Mouse (Mus musculus): ENCODE measurements around the gene Gpr89. TPM values are rescaled to one million over a fixed set of nuclear protein-coding genes. Genes with fewer than 3 reads are reported as not detected.

Gpr89 gene
- polyA plus RNA-seq, 1 experiment from 2014 or later = 37.7 TPM

GRCm38 (mm10) chr3:96869091-96869490, 36.1 kb downstream of the Gpr89 start:
- Histone ChIP-seq H3K36me3 (peaks cover 62% of the 10 kb centered on the region), H3K9ac (replicated peaks) (no peak overlapping the region), H3K27me3 (replicated peaks) (no peaks in the 10 kb centered on the region), H3K4me3 (replicated peaks) (no peak overlapping the region), H3K27ac (replicated peaks) (no peak overlapping the region), H3K9me3 (replicated peaks) (no peaks in the 10 kb centered on the region), H3K4me2 (no peak overlapping the region), H3K4me1 (no peaks in the 10 kb centered on the region)
- ATAC-seq (ENCODE audit: low FRiP score) = no peak
- WGBS = 89% methylated on average over 7 of the region's 7 CpGs

- ATAC-seq (ENCODE audit: low FRiP score) = no peak
- Histone ChIP-seq H3K4me2 (no peak overlapping the region), H3K9ac (replicated peaks) (no peak overlapping the region), H3K27me3 (replicated peaks) (no peaks in the 10 kb centered on the region), H3K4me1 (no peaks in the 10 kb centered on the region), H3K9me3 (replicated peaks) (no peaks in the 10 kb centered on the region), H3K27ac (replicated peaks) (no peak overlapping the region), H3K36me3 (peaks cover 57% of the 10 kb centered on the region), H3K4me3 (replicated peaks) (no peak overlapping the region)
- 92% methylated on average over 8 of the region's 8 CpGs for WGBS
These were observed 36.6 kb downstream of the Gpr89 start for GRCm38 (mm10) chr3:96868566-96868965.

GRCm38 (mm10) chr3:96867863-96868262, 37.3 kb downstream of the Gpr89 start:
- H3K4me1 ChIP-seq = no peaks in the 10 kb centered on the region
- no peak for ATAC-seq (ENCODE audit: low FRiP score)
- H3K27ac ChIP-seq (replicated peaks) = no peak overlapping the region
- no peak overlapping the region for H3K4me3 ChIP-seq (replicated peaks)
- WGBS = 92% methylated on average over 3 of the region's 3 CpGs
- H3K4me2 ChIP-seq = no peak overlapping the region
- peaks cover 50% of the 10 kb centered on the region for H3K36me3 ChIP-seq
- H3K27me3 ChIP-seq (replicated peaks) = no peaks in the 10 kb centered on the region
- no peak overlapping the region for H3K9ac ChIP-seq (replicated peaks)
- no peaks in the 10 kb centered on the region for H3K9me3 ChIP-seq (replicated peaks)

- no peak overlapping the region for H3K4me3 ChIP-seq (replicated peaks)
- no peak for ATAC-seq (ENCODE audit: low FRiP score)
- H3K9ac ChIP-seq (replicated peaks) = no peak overlapping the region
- H3K27me3 ChIP-seq (replicated peaks) = no peaks in the 10 kb centered on the region
- H3K9me3 ChIP-seq (replicated peaks) = no peaks in the 10 kb centered on the region
- 96% methylated on average over 5 of the region's 5 CpGs for WGBS
- no peak overlapping the region for H3K4me2 ChIP-seq
- 0 out of 2 replicates have a peak, but pooled peaks cover 3% of the 10 kb centered on the region for H3K36me3 ChIP-seq
- H3K4me1 ChIP-seq = no peaks in the 10 kb centered on the region
- no peak overlapping the region for H3K27ac ChIP-seq (replicated peaks)
These were observed 44.6 kb downstream of the Gpr89 start for GRCm38 (mm10) chr3:96860498-96860897.

GRCm38 (mm10) chr3:96855833-96856232, 49.3 kb downstream of the Gpr89 start:
- Histone ChIP-seq H3K27ac (replicated peaks) (no peak overlapping the region), H3K27me3 (replicated peaks) (no peaks in the 10 kb centered on the region), H3K9ac (replicated peaks) (no peak overlapping the region), H3K9me3 (replicated peaks) (no peaks in the 10 kb centered on the region), H3K36me3 (0 out of 2 replicates have a peak, but pooled peaks cover 3% of the 10 kb centered on the region), H3K4me2 (no peak overlapping the region), H3K4me1 (no peaks in the 10 kb centered on the region), H3K4me3 (replicated peaks) (no peak overlapping the region)
- WGBS = 87% methylated on average over 3 of the region's 3 CpGs
- no peak for ATAC-seq (ENCODE audit: low FRiP score)

GRCm38 (mm10) chr3:96854376-96854775, 50.8 kb downstream of the Gpr89 start:
- 91% methylated on average over 4 of the region's 4 CpGs for WGBS
- no peak for ATAC-seq (ENCODE audit: low FRiP score)
- H3K9ac ChIP-seq (replicated peaks) = no peak overlapping the region
- no peaks in the 10 kb centered on the region for H3K9me3 ChIP-seq (replicated peaks)
- H3K36me3 ChIP-seq = no peaks in the 10 kb centered on the region
- H3K27ac ChIP-seq (replicated peaks) = no peak overlapping the region
- H3K4me2 ChIP-seq = no peak overlapping the region
- no peak overlapping the region for H3K4me3 ChIP-seq (replicated peaks)
- no peaks in the 10 kb centered on the region for H3K4me1 ChIP-seq
- no peaks in the 10 kb centered on the region for H3K27me3 ChIP-seq (replicated peaks)

GRCm38 (mm10) chr3:96852561-96852960, 52.6 kb downstream of the Gpr89 start:
- Histone ChIP-seq H3K4me1 (no peaks in the 10 kb centered on the region), H3K9ac (replicated peaks) (no peak overlapping the region), H3K9me3 (replicated peaks) (no peaks in the 10 kb centered on the region), H3K27ac (replicated peaks) (no peak overlapping the region), H3K36me3 (no peaks in the 10 kb centered on the region), H3K27me3 (replicated peaks) (no peaks in the 10 kb centered on the region), H3K4me2 (no peak overlapping the region), H3K4me3 (replicated peaks) (no peak overlapping the region)
- ATAC-seq (ENCODE audit: low FRiP score) = no peak
- WGBS = 86% methylated on average over 6 of the region's 6 CpGs

- Histone ChIP-seq H3K27me3 (replicated peaks) (no peaks in the 10 kb centered on the region), H3K4me2 (no peak overlapping the region), H3K9me3 (replicated peaks) (no peaks in the 10 kb centered on the region), H3K4me3 (replicated peaks) (no peak overlapping the region), H3K9ac (replicated peaks) (no peak overlapping the region), H3K27ac (replicated peaks) (no peak overlapping the region), H3K36me3 (no peaks in the 10 kb centered on the region), H3K4me1 (no peaks in the 10 kb centered on the region)
- 85% methylated on average over 2 of the region's 2 CpGs for WGBS
- no peak for ATAC-seq (ENCODE audit: low FRiP score)
These were observed 55.9 kb downstream of the Gpr89 start for GRCm38 (mm10) chr3:96849168-96849727.

- no peak for ATAC-seq (ENCODE audit: low FRiP score)
- H3K4me1 ChIP-seq = no peaks in the 10 kb centered on the region
- no peaks in the 10 kb centered on the region for H3K36me3 ChIP-seq
- no peak overlapping the region for H3K27ac ChIP-seq (replicated peaks)
- H3K9me3 ChIP-seq (replicated peaks) = no peaks in the 10 kb centered on the region
- WGBS = 89% methylated on average over 7 of the region's 8 CpGs
- no peaks in the 10 kb centered on the region for H3K27me3 ChIP-seq (replicated peaks)
- H3K4me2 ChIP-seq = no peak overlapping the region
- H3K4me3 ChIP-seq (replicated peaks) = no peak overlapping the region
- no peak overlapping the region for H3K9ac ChIP-seq (replicated peaks)
These were observed 56.7 kb downstream of the Gpr89 start for GRCm38 (mm10) chr3:96848470-96848869.

GRCm38 (mm10) chr3:96847661-96848060, 57.5 kb downstream of the Gpr89 start:
- no peak for ATAC-seq (ENCODE audit: low FRiP score)
- Histone ChIP-seq H3K4me2 (no peak overlapping the region), H3K36me3 (no peaks in the 10 kb centered on the region), H3K27ac (replicated peaks) (no peak overlapping the region), H3K4me1 (no peaks in the 10 kb centered on the region), H3K9me3 (replicated peaks) (no peaks in the 10 kb centered on the region), H3K4me3 (replicated peaks) (no peak overlapping the region), H3K27me3 (replicated peaks) (no peaks in the 10 kb centered on the region), H3K9ac (replicated peaks) (no peak overlapping the region)
- WGBS = 30% methylated on average over 6 of the region's 6 CpGs

GRCm38 (mm10) chr3:96846985-96847384, 58.2 kb downstream of the Gpr89 start:
- no peaks in the 10 kb centered on the region for H3K27me3 ChIP-seq (replicated peaks)
- WGBS = 88% methylated on average over 12 of the region's 12 CpGs
- no peak overlapping the region for H3K4me3 ChIP-seq (replicated peaks)
- ATAC-seq (ENCODE audit: low FRiP score) = no peak
- H3K27ac ChIP-seq (replicated peaks) = no peak overlapping the region
- H3K4me1 ChIP-seq = no peaks in the 10 kb centered on the region
- no peaks in the 10 kb centered on the region for H3K9me3 ChIP-seq (replicated peaks)
- no peaks in the 10 kb centered on the region for H3K36me3 ChIP-seq
- H3K9ac ChIP-seq (replicated peaks) = no peak overlapping the region
- no peak overlapping the region for H3K4me2 ChIP-seq

- Histone ChIP-seq H3K9ac (replicated peaks) (no peak overlapping the region), H3K9me3 (replicated peaks) (no peaks in the 10 kb centered on the region), H3K4me1 (no peaks in the 10 kb centered on the region), H3K4me2 (no peak overlapping the region), H3K36me3 (no peaks in the 10 kb centered on the region), H3K4me3 (replicated peaks) (no peak overlapping the region), H3K27ac (replicated peaks) (no peak overlapping the region), H3K27me3 (replicated peaks) (no peaks in the 10 kb centered on the region)
- whole genome bisulfite sequencing = 92% methylated on average over 9 of the region's 9 CpGs
- no peak for ATAC-seq (ENCODE audit: low FRiP score)
These were observed 59.3 kb downstream of the Gpr89 start for GRCm38 (mm10) chr3:96845806-96846205.

- ATAC-seq (ENCODE audit: low FRiP score) = no peak
- Histone ChIP-seq H3K4me3 (replicated peaks) (no peak overlapping the region), H3K9ac (replicated peaks) (no peak overlapping the region), H3K36me3 (no peaks in the 10 kb centered on the region), H3K4me2 (no peak overlapping the region), H3K27ac (replicated peaks) (no peak overlapping the region), H3K4me1 (no peaks in the 10 kb centered on the region), H3K9me3 (replicated peaks) (no peaks in the 10 kb centered on the region), H3K27me3 (replicated peaks) (no peaks in the 10 kb centered on the region)
- 95% methylated on average over 6 of the region's 6 CpGs for WGBS
These were observed 60.0 kb downstream of the Gpr89 start for GRCm38 (mm10) chr3:96845191-96845590.

Data from neural tube, embryonic 15.5 days (tissue).